Mouse (Mus musculus) midbrain, postnatal 0 days (tissue): ENCODE data around the gene Pdpr. TPM values are rescaled to one million over a fixed set of nuclear protein-coding genes. Genes with fewer than 3 reads are reported as not detected.

Experiments used
- ATAC-seq: fragments of 200-750 bp; cut with Nextera tagmentation; 2 replicates; pipeline ENCODE4 v1.8.0; 2017; ENCODE audit warnings: moderate number of reproducible peaks, mild to moderate bottlenecking, moderate TSS enrichment, moderate library complexity; ENCODE audit not compliant: low FRiP score
- DNase-seq: peaks from one replicate; pipeline ENCODE4 v3.0.0-alpha.2; 2015; ENCODE audit warnings: low spot score
- H3K27ac ChIP-seq: fragments of 300-500 bp; sonication (generic); 2 replicates; pipeline ENCODE4 v1.5.1; 2014; ENCODE audit warnings: low read depth, mild to moderate bottlenecking, low read length, mixed read lengths
- H3K27me3 ChIP-seq: fragments of 300-500 bp; sonication (generic); 2 replicates; pipeline ENCODE4 v1.6.1; 2014; ENCODE audit warnings: low read length, control low read depth, mixed read lengths; ENCODE audit not compliant: insufficient read depth
- H3K36me3 ChIP-seq: fragments of 300-500 bp; sonication (generic); 2 replicates; pipeline ENCODE4 v1.6.1; 2014; ENCODE audit warnings: low read length, control low read depth, mixed read lengths; ENCODE audit not compliant: insufficient read depth
- H3K4me1 ChIP-seq: fragments of 300-500 bp; sonication (generic); 2 replicates; pipeline ENCODE4 v1.6.1; 2014; ENCODE audit warnings: mild to moderate bottlenecking, control low read depth, antibody characterized with exemption, low read length, mixed read lengths; ENCODE audit not compliant: insufficient read depth
- H3K4me2 ChIP-seq: fragments of 300-500 bp; sonication (generic); 2 replicates; pipeline ENCODE4 v1.6.1; 2014; ENCODE audit warnings: low read depth, mild to moderate bottlenecking, low read length, mixed read lengths; ENCODE audit not compliant: poor library complexity, severe bottlenecking
- H3K4me3 ChIP-seq: fragments of 300-500 bp; sonication (generic); 2 replicates; pipeline ENCODE4 v1.5.1; 2014; ENCODE audit warnings: low read depth, mild to moderate bottlenecking, low read length, moderate library complexity
- H3K9ac ChIP-seq: fragments of 300-500 bp; sonication (generic); replicated peaks from 2 replicates; pipeline ENCODE4 v1.6.1; 2014; ENCODE audit warnings: mild to moderate bottlenecking, low read length, moderate library complexity, mixed read lengths; ENCODE audit not compliant: poor library complexity, severe bottlenecking
- H3K9me3 ChIP-seq: fragments of 300-500 bp; sonication (generic); 2 replicates; pipeline ENCODE4 v1.6.1; 2016; ENCODE audit warnings: low read length, control low read depth
- CTCF ChIP-seq: IDR thresholded peaks from 2 replicates; pipeline ENCODE4 v1.5.1; 2016; ENCODE audit warnings: antibody characterized with exemption, mild to moderate bottlenecking
- WGBS: fragments of 180-500 bp; shearing (Covaris S2); extraction: QIAGEN DNeasy Blood & Tissue Kit; methylation state at CpG from one replicate; pipeline ENCODE4 v1.1.7; 2014; 5-methylcytosine and 5-hydroxymethylcytosine counted together
- polyA plus RNA-seq: library from polyadenylated mRNA; unstranded; fragments of >200 nt; fragmentation: Nextera tagmentation; extraction: Ambion mirVana; gene quantifications from 2 replicates; pipeline ENCODE4 v1.2.1, GENCODE M21; 2015
- total RNA-seq: library from RNA; depleted of rRNA; stranded (reverse); fragments of >200 nt; gene quantifications from 2 replicates; pipeline ENCODE4 v1.2.3, GENCODE M21; 2014

Gene Pdpr
- total and polyA plus RNA-seq, 2 experiments from 2014 or later: 9.5 to 19.3 TPM

- H3K9me3 ChIP-seq: no peaks in the 10 kb centered on the region
- H3K4me3 ChIP-seq: no peak overlapping the region
- WGBS: 70% methylated on average over 2 of the region's 2 CpGs
- ATAC-seq: no peak
- peaks cover 7% of the 10 kb centered on the region for H3K4me1 ChIP-seq
- H3K36me3 ChIP-seq: peaks cover 43% of the 10 kb centered on the region
- H3K27ac ChIP-seq: no peak overlapping the region
- H3K4me2 ChIP-seq: no peak overlapping the region
- no peak overlapping the region for H3K9ac ChIP-seq
- no peak for TF ChIP-seq CTCF
- DNase-seq: no peak
- no peaks in the 10 kb centered on the region for H3K27me3 ChIP-seq
Observed at GRCm38 (mm10) chr8:111055661-111056060, 38.8 kb upstream of the Pdpr start.

DNA sequence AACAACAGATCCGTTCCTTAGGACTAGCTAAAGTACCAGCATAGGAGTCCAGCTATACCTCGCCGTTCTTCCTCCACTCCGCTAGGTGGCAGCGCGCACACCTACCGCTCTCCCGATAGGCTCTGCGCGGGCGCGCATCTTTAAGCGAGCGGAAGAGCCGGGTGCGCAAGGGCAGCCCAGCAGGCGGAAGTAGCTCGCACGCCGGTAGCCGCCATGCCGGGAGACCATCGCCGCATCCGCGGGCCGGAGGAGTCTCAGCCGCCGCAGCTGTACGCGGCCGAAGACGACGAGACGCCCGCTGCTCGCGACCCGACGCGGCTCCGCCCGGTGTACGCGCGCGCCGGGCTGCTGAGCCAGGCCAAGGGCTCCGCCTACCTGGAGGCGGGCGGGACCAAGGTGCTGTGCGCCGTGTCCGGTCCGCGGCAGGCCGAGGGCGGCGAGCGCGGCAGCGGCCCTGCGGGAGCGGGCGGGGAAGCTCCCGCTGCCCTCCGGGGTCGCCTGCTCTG, 38.2 kb upstream of the Pdpr start, which contains the start of gene Exosc6:
Gene Exosc6 (plus strand): TSS at position 182 of the 506 bp plus-strand sequence.
- Histone ChIP-seq H3K9me3 (no peaks in the 10 kb centered on the region), H3K4me2 (peak within 1 kb of the TSS; percentile 100), H3K27me3 (no peaks in the 10 kb centered on the region), H3K9ac (peak within 1 kb of the TSS; percentile 66), H3K27ac (peak within 1 kb of the TSS; percentile 68), H3K4me1 (peaks cover 11% of the 10 kb centered on the region), H3K4me3 (peak within 1 kb of the TSS; percentile 95), H3K36me3 (peaks cover 43% of the 10 kb centered on the region)
- under 1% methylated on average over 66 of the region's 68 CpGs for WGBS
- DNase-seq: peak; percentile 96
- ATAC-seq: peak; percentile 97
- peak; percentile 93 for TF ChIP-seq CTCF

- DNase-seq (peak; percentile 32), ATAC-seq (peak; percentile 49; the same call in 1 of the 2 replicates)
- Histone ChIP-seq H3K4me1 (peaks cover 11% of the 10 kb centered on the region), H3K9me3 (no peaks in the 10 kb centered on the region), H3K36me3 (peaks cover 38% of the 10 kb centered on the region), H3K4me3 (peak overlapping the region; percentile 95), H3K27me3 (no peaks in the 10 kb centered on the region), H3K27ac (peak overlapping the region; percentile 68), H3K4me2 (peak overlapping the region; percentile 100), H3K9ac (peak overlapping the region; percentile 66)
- 1% methylated on average over 51 of the region's 63 CpGs for WGBS
- TF ChIP-seq CTCF: no peak
Observed at GRCm38 (mm10) chr8:111056691-111057293, 37.6 kb upstream of the Pdpr start.

DNA sequence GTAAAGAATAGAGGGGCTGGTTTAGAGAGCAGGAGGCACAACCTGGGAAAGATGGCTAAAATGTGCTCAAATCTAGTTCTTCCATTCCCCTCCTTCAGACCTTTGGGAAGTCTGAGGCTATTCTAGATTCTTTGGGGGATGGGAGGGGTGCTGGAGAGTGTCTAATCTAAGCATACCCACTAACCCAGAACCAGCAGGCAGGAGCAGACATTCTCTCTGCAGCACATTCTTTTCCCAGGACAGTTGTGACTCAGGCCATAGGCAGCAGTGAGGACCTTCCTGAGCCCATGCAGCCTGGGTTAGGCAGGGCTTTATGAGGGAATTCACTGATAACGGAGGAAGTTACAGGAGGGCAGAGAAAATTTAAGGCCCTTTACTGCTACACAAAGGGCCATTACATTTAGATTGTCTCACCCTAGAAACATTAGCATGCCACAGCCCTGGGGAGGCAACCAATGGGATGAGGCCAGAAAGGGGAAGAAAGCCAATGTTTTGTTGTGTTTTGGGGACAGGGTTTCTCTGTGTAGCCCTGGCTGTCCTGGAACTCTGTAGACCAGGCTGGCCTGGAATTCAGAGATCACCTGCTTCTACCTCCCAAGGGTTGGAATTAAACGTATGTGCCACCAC, 35.4 kb upstream of the Pdpr start:
- H3K36me3 ChIP-seq: peaks cover 15% of the 10 kb centered on the region
- no peak overlapping the region for H3K27ac ChIP-seq
- no peak for DNase-seq
- H3K4me1 ChIP-seq: peaks cover 14% of the 10 kb centered on the region
- H3K27me3 ChIP-seq: no peaks in the 10 kb centered on the region
- H3K4me2 ChIP-seq: no peak overlapping the region
- H3K9me3 ChIP-seq: no peaks in the 10 kb centered on the region
- H3K9ac ChIP-seq: no peak overlapping the region
- no peak for TF ChIP-seq CTCF
- 73% methylated on average over 2 of the region's 2 CpGs for WGBS
- ATAC-seq: no peak
- H3K4me3 ChIP-seq: no peak overlapping the region

DNA sequence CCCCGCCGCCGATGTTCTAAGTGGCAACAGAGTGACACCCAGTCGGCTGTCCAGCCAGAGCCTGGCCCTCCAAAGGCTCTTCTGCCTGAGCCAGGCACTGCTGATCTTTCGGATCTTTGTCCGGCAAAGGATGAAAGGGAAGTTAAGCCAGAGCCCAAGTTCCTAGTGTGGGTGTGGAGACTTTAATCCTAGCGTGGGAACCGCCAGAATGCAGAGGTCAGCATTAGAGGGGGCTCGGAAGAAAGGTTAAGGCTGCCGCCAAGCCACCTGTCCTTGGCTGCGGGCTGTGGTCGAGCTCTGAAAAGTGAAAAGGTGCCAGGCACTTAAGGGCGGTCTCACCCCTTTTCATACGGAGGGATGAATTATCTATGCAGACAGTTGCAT, 32.8 kb upstream of the Pdpr start:
- ATAC-seq: no peak
- Histone ChIP-seq H3K4me2 (peak overlapping the region; percentile 69), H3K36me3 (no peaks in the 10 kb centered on the region), H3K27me3 (no peaks in the 10 kb centered on the region), H3K9me3 (no peaks in the 10 kb centered on the region), H3K9ac (peak overlapping the region; percentile 72), H3K4me1 (peaks cover 14% of the 10 kb centered on the region), H3K27ac (peak overlapping the region; percentile 77), H3K4me3 (peak overlapping the region; percentile 68)
- no peak for TF ChIP-seq CTCF
- under 1% methylated on average over 14 of the region's 14 CpGs for WGBS
- DNase-seq: peak; percentile 34
